Mouse (Mus musculus): Measurements from ENCODE around the gene Myo1a.

DNA sequence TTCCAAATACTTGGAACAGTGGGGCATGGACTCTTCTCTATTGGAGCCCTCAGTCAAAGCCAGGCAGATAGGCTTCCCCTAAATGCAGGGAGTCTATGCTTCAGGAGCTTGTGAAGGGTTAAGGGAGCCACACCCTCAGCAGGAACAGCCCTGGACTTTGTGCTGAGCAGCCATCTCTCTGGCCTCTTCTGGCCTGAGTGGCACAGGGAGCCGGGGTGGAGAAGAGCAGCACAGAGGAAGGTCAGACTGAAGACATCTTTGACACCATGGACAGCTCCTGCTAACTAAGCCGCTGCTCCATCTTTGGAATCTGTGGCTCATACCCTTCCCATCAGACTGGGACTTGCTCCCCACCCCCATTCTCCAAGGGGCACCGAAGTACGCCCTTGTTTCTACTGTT, 1.7 kb upstream of the Myo1a start:
- no peak for TF ChIP-seq CEBPB (IDR thresholded peaks at IDR 0.05; ENCODE audit: insufficient read depth, poor library complexity, severe bottlenecking)
- no peak for TF ChIP-seq TCF12 (IDR thresholded peaks at IDR 0.05; ENCODE audit: insufficient read depth, poor library complexity, severe bottlenecking)
- no peak for TF ChIP-seq MYOD1 (IDR thresholded peaks at IDR 0.05; ENCODE audit: control insufficient read depth in 1 of 3, insufficient read length in 2 of 3, low read depth in 2 of 3)
- TF ChIP-seq POLR2A (IDR thresholded peaks at IDR 0.05; ENCODE audit: insufficient read length, low read depth): no peak
- TF ChIP-seq MAX (IDR thresholded peaks at IDR 0.05; ENCODE audit: low read depth): no peak
- TF ChIP-seq E2F4 (IDR thresholded peaks at IDR 0.05; ENCODE audit: insufficient read depth): no peak
- no peak for TF ChIP-seq MYOG (IDR thresholded peaks at IDR 0.05; ENCODE audit: control insufficient read depth in 1 of 3, insufficient read depth in 1 of 3, insufficient read length in 2 of 3, low read depth in 2 of 3)
- no peak for TF ChIP-seq POLR2AphosphoS2 (IDR thresholded peaks at IDR 0.05; ENCODE audit: insufficient read length, low read depth)
